Mouse (Mus musculus) CH12.LX (cell line): ENCODE measurements around the gene Lrrc28. TPM values are rescaled to one million over a fixed set of nuclear protein-coding genes. Genes with fewer than 3 reads are reported as not detected.
A peak's percentile ranks its signal among the peaks of the same experiment; 100 is the strongest.

Experiments used
- DNase-seq: peaks from one replicate; pipeline ENCODE4 v3.0.0-alpha.2; 2013; ENCODE audit errors: extremely low read depth
- H3K27ac ChIP-seq: 2 replicates; pipeline ENCODE4 v1.5.1; 2012; ENCODE audit warnings: low read depth, mild to moderate bottlenecking, control low read depth, moderate library complexity; ENCODE audit not compliant: insufficient read depth
- H3K27me3 ChIP-seq: replicated peaks from 2 replicates; pipeline ENCODE3; 2012; ENCODE audit warnings: inconsistent platforms
- H3K36me3 ChIP-seq, 2 experiments: replicated peaks in 1 of 2; 2 replicates each; pipeline versions ENCODE3 to v1.6.1; 2012; ENCODE audit warnings: inconsistent platforms in 1 of 2, low read length in 1 of 2, mild to moderate bottlenecking in 1 of 2, mixed read lengths in 1 of 2, moderate library complexity in 1 of 2; ENCODE audit not compliant: control insufficient read depth in 1 of 2, insufficient read depth in 1 of 2
- H3K4me1 ChIP-seq, 2 experiments: 2 replicates each; pipeline ENCODE4 v1.6.1; 2012; ENCODE audit warnings: inconsistent platforms in 1 of 2, moderate library complexity in 1 of 2; ENCODE audit not compliant: insufficient read depth in 2 of 2, control insufficient read depth in 1 of 2
- H3K4me2 ChIP-seq: 2 replicates; pipeline ENCODE4 v1.6.1; 2012; ENCODE audit warnings: low read depth, mild to moderate bottlenecking, control low read depth; ENCODE audit not compliant: poor library complexity, insufficient read depth, severe bottlenecking
- H3K4me3 ChIP-seq, 3 experiments: fragments of 150-350 bp in 1 of 3; sonication (generic) in 1 of 3; replicated peaks in 1 of 3; 2 replicates each; pipeline versions ENCODE3 to v1.5.1; 2011 to 2012; ENCODE audit warnings: low read depth in 2 of 3, low read length in 2 of 3, mild to moderate bottlenecking in 2 of 3, moderate library complexity in 2 of 3, control low read depth in 1 of 3, improper control_type of control experiment in 1 of 3, inconsistent platforms in 1 of 3, mixed read lengths in 1 of 3; ENCODE audit not compliant: poor library complexity in 1 of 3
- H3K79me2 ChIP-seq: replicated peaks from 2 replicates; pipeline ENCODE4 v1.6.1; 2012; ENCODE audit warnings: mild to moderate bottlenecking, moderate library complexity; ENCODE audit not compliant: control insufficient read depth, poor library complexity, insufficient read depth, severe bottlenecking; ENCODE audit errors: extremely low read depth
- H3K9ac ChIP-seq: 2 replicates; pipeline ENCODE4 v1.6.1; 2012; ENCODE audit warnings: low read depth, mild to moderate bottlenecking, control low read depth, moderate library complexity; ENCODE audit not compliant: insufficient read depth
- H3K9me3 ChIP-seq: replicated peaks from 2 replicates; pipeline ENCODE3; 2012; ENCODE audit warnings: low read length, inconsistent platforms, mixed read lengths
- CHD1 ChIP-seq: IDR thresholded peaks from 2 replicates; pipeline ENCODE4 v1.6.1; 2012; ENCODE audit warnings: low read depth, low read length, improper control_type of control experiment, inconsistent platforms
- CHD2 ChIP-seq: IDR thresholded peaks from 2 replicates; pipeline ENCODE4 v1.6.1; 2011; ENCODE audit warnings: low read length, improper control_type of control experiment
- E2F4 ChIP-seq: IDR thresholded peaks from 2 replicates; pipeline ENCODE4 v1.6.1; 2011; ENCODE audit warnings: low read depth, low read length, improper control_type of control experiment; ENCODE audit not compliant: insufficient replicate concordance
- HCFC1 ChIP-seq: IDR thresholded peaks from 2 replicates; pipeline ENCODE4 v1.6.1; 2012; ENCODE audit warnings: low read depth, mild to moderate bottlenecking, inconsistent platforms, low read length, improper control_type of control experiment
- IRF4 ChIP-seq: IDR thresholded peaks from 2 replicates; pipeline ENCODE4 v1.6.1; 2014; ENCODE audit warnings: low read depth, mild to moderate bottlenecking, inconsistent platforms, low read length, improper control_type of control experiment
- JUN ChIP-seq: IDR thresholded peaks from 2 replicates; pipeline ENCODE4 v1.6.1; 2011; ENCODE audit warnings: low read depth, mild to moderate bottlenecking, low read length, improper control_type of control experiment, moderate library complexity; ENCODE audit not compliant: insufficient read depth
- MAX ChIP-seq: IDR thresholded peaks from 2 replicates; pipeline ENCODE4 v1.6.1; 2011; ENCODE audit warnings: low read length, improper control_type of control experiment
- MAZ ChIP-seq: IDR thresholded peaks from 2 replicates; pipeline ENCODE4 v1.6.1; 2012; ENCODE audit warnings: low read depth, mild to moderate bottlenecking, inconsistent platforms, low read length, improper control_type of control experiment, moderate library complexity
- MEF2A ChIP-seq: IDR thresholded peaks from 2 replicates; pipeline ENCODE4 v1.6.1; 2014; ENCODE audit warnings: low read depth, mild to moderate bottlenecking, inconsistent platforms, low read length, improper control_type of control experiment, borderline replicate concordance
- MYC ChIP-seq: IDR thresholded peaks from 2 replicates; pipeline ENCODE4 v1.6.1; 2011; ENCODE audit warnings: low read depth, mild to moderate bottlenecking, improper control_type of control experiment, low read length
- POLR2AphosphoS2 ChIP-seq: IDR thresholded peaks from 2 replicates; pipeline ENCODE4 v1.6.1; 2011; ENCODE audit warnings: low read depth, low read length, improper control_type of control experiment
- UBTF ChIP-seq: IDR thresholded peaks from 2 replicates; pipeline ENCODE4 v1.6.1; 2012; ENCODE audit warnings: low read depth, mild to moderate bottlenecking, inconsistent platforms, low read length, improper control_type of control experiment, moderate library complexity
- ZKSCAN1 ChIP-seq: IDR thresholded peaks from 2 replicates; pipeline ENCODE4 v1.6.1; 2012; ENCODE audit warnings: low read depth, inconsistent platforms, low read length, improper control_type of control experiment, borderline replicate concordance
- dilution Hi-C: fragments of 300-500 bp; cut with MboI; formaldehyde crosslinking; loops from 2 replicates; pipeline ENCODE4 v1.14.3; 2020; ENCODE audit warnings: low sequenced_read_pairs; ENCODE audit not compliant: extremely low pct_unique_long_range_greater_than_20kb, extremely low pct_ligation_motif_present
- in situ Hi-C: fragments of 300-500 bp; cut with MboI; formaldehyde crosslinking; loops from 3 replicates; pipeline ENCODE4 v1.14.3; 2019; ENCODE audit warnings: low sequenced_read_pairs, low pct_ligation_motif_present, low pct_unique_long_range_greater_than_20kb, mixed read lengths
- polyA plus RNA-seq: library from polyadenylated mRNA; unstranded; fragments of >175 nt; gene quantifications from 2 replicates; pipeline ENCODE4 v1.2.1, GENCODE M21; 2012; ENCODE audit warnings: low read depth; ENCODE audit not compliant: insufficient read length
- total RNA-seq, 2 experiments: library from RNA; depleted of rRNA; stranded (reverse); fragments of 300-350 nt in 1 of 2; fragments of >200 nt in 1 of 2; gene quantifications; 2 replicates each; pipeline ENCODE4 v1.2.3; 2012 to 2014

Gene Lrrc28
- total and polyA plus RNA-seq, 3 experiments, result 41.6 to 63.5 (median 59.2) TPM

- no peak overlapping the region for H3K27ac ChIP-seq
- H3K79me2 ChIP-seq, result no peaks in the 10 kb centered on the region
- H3K27me3 ChIP-seq, result no peaks in the 10 kb centered on the region
- no peak overlapping the region for H3K4me3 ChIP-seq
- dilution Hi-C loops, result no loop called here
- peaks cover 38 to 89% of the 10 kb centered on the region in 2 experiments for H3K4me1 ChIP-seq
- H3K9ac ChIP-seq, result no peak overlapping the region
- no peak for TF ChIP-seq UBTF
- no peak for TF ChIP-seq HCFC1
- no peak for TF ChIP-seq CHD1
- no peak for TF ChIP-seq MAZ
- no peak for TF ChIP-seq MYC
- TF ChIP-seq E2F4, result no peak
- TF ChIP-seq MAX, result no peak
- TF ChIP-seq JUN, result no peak
- no peak overlapping the region for H3K4me2 ChIP-seq
- no peak for DNase-seq
- in situ Hi-C loops, result loop anchor here (10.0 kb wide), 1 partner anchor 125 kb away; the partner anchor contains the start of gene Mef2a
- no peaks in the 10 kb centered on the region for H3K36me3 ChIP-seq
- H3K9me3 ChIP-seq, result no peaks in the 10 kb centered on the region
These were observed 145.6 kb downstream of the Lrrc28 start for GRCm38 (mm10) chr7:67499516-67499915.

GRCm38 (mm10) chr7:67493795-67494687, 151.0 kb downstream of the Lrrc28 start:
- Histone ChIP-seq H3K27me3 (no peaks in the 10 kb centered on the region), H3K4me3 (no peak overlapping the region), H3K4me2 (no peak overlapping the region), H3K9ac (no peak overlapping the region), H3K27ac (no peak overlapping the region), H3K9me3 (no peaks in the 10 kb centered on the region), H3K36me3 (no peaks in the 10 kb centered on the region), H3K79me2 (no peaks in the 10 kb centered on the region), H3K4me1 (peaks cover 37 to 62% of the 10 kb centered on the region in 2 experiments)
- dilution Hi-C loops (no loop called here), in situ Hi-C loops (loop anchor here (10.0 kb wide), 1 partner anchor 119 kb away; the partner anchor contains the start of gene Mef2a)
- DNase-seq, result no peak
- TF ChIP-seq JUN (no peak), MAX (0 out of 2 replicates have a peak, but pooled peaks have one; percentile 10), IRF4 (peak; percentile 14; the same call in 1 of the 2 replicates)

DNA sequence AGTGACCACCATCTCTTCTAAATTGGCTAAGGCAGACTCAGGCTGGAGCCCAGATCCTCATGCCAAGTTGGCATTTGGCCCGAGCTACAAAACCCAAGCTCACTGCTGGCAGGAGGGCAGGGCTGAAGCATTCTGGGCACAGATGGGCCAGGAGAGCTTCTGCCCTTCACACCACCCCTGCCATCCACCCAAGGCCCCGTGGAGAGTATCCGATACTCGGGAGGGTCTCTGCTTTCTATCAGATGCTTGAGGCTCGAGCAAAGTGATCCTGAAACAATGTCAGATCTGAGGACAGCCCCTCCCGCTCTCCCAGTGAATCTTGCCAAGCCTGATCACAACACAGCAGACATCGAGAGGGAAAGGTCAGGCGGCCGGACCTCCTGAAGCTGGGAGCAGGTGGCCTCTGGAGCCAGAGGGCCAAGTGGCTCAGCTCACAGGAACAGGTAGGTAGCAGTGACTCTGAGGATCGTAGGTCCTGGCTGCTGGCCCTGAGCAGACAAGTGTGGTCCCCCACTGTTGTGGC, 157.1 kb downstream of the Lrrc28 start:
- DNase-seq, result no peak
- H3K4me1 ChIP-seq, result peaks cover 13 to 47% of the 10 kb centered on the region in 2 experiments
- dilution Hi-C loops, result no loop called here
- no peak overlapping the region for H3K9ac ChIP-seq
- no peaks in the 10 kb centered on the region for H3K36me3 ChIP-seq
- H3K4me3 ChIP-seq, result no peak overlapping the region
- in situ Hi-C loops, result no loop called here
- no peaks in the 10 kb centered on the region for H3K27me3 ChIP-seq
- H3K9me3 ChIP-seq, result no peaks in the 10 kb centered on the region
- H3K4me2 ChIP-seq, result no peak overlapping the region
- TF ChIP-seq POLR2AphosphoS2, result no peak
- TF ChIP-seq MEF2A, result no peak
- TF ChIP-seq CHD2, result no peak
- TF ChIP-seq ZKSCAN1, result no peak
- no peak for TF ChIP-seq E2F4
- TF ChIP-seq HCFC1, result no peak
- TF ChIP-seq MYC, result no peak
- H3K27ac ChIP-seq, result no peak overlapping the region
- no peaks in the 10 kb centered on the region for H3K79me2 ChIP-seq
